Mouse (Mus musculus): Measurements from ENCODE around the gene Rgs9. TPM values are rescaled to one million over a fixed set of nuclear protein-coding genes. Genes with fewer than 3 reads are reported as not detected.

Rgs9 gene
- polyA plus RNA-seq, 1 experiment from 2014 or later = 0.07 TPM

DNA sequence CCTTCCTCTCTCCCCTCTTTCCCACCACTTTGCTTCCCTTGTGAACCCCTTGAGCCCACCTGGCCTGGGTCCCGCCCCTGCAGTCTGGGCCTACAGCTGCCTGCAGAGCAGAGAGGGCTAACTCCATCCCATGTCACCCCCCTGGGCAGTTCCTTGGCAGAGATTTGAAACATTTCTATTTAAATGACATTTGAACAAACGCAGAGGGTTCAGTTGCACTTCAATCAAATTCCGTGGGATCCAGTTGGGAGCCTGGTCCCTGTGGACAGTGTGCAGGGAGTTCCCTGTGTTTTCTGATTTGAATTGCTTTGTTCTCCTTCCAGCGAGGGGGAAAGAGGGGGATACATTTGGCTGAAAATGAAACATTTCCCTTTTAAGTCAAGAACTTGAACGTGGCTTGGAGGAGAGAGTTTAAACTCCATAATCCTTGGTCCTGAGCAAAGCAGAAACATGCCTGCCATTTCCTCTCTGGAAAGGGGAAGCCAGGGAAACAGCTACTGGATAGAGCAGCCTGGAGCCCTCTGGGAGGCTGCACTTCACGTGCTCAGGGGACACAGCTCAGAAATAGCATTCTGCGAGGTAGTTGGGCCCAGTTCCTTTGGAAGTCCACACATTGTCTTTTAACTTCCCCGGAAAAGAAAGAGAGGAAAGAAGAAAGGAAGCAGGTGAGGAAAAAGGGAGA is 98.2 kb downstream of the Rgs9 start:
- Histone ChIP-seq H3K27ac (no peak overlapping the region), H3K9ac (no peak overlapping the region), H3K36me3 (no peaks in the 10 kb centered on the region), H3K4me1 (replicated peaks) (no peaks in the 10 kb centered on the region), H3K4me2 (no peak overlapping the region), H3K4me3 (replicated peaks) (no peak overlapping the region), H3K9me3 (replicated peaks) (no peaks in the 10 kb centered on the region), H3K27me3 (no peaks in the 10 kb centered on the region)
- DNase-seq (no peak), ATAC-seq (ENCODE audit: low read depth) (no peak)
- 35% methylated on average over 8 of the region's 8 CpGs for WGBS (ENCODE audit: insufficient replicate concordance)

DNA sequence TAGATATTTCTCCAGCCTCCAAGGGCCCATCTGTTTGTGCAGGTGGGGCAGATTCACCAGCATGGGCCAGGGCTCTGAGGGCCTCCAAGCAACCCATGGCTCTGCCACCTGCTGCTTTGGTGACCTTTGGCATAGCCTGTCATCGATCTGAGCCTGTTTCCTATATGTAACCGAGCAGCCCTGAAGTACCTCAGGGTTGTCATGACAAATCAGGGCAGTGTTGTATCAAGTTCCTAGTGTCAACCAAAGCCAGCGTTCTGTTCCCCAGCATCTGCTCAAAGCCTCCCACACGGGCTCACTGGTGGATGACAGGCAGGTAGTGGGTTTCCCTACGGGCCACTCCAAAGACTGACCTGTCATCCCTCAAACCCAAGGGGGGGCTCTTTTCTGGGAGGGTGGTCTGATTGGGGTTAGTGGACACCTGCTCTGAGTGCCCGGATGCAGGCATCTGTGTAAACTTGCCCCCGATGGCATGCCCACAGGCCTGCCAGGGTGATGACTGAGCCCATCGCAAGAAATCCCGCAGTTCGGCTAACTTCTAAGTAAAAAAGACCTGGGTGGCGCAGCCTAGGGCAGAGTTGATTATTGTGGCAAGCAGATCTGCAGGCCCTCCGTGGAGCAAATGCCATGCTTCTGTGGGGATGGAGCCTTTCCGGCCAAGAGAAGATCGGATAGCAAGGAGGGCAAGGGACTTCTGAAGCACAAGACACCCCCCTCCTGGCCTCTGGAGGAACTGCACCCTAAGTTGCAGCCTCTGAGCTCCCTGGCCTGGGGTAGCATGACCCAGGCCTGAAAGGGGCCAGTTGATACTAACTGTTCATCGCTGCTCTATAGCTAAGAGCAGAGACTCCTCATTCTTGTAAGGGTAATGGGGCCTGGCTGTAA is 105.0 kb downstream of the Rgs9 start:
- Histone ChIP-seq H3K9ac (no peak overlapping the region), H3K36me3 (no peaks in the 10 kb centered on the region), H3K4me3 (replicated peaks) (no peak overlapping the region), H3K4me1 (replicated peaks) (no peaks in the 10 kb centered on the region), H3K4me2 (no peak overlapping the region), H3K27me3 (no peaks in the 10 kb centered on the region), H3K9me3 (replicated peaks) (no peaks in the 10 kb centered on the region), H3K27ac (no peak overlapping the region)
- 47% methylated on average over 15 of the region's 15 CpGs for WGBS (ENCODE audit: insufficient replicate concordance)
- DNase-seq = peak; percentile 17
- no peak for ATAC-seq (ENCODE audit: low read depth)

DNA sequence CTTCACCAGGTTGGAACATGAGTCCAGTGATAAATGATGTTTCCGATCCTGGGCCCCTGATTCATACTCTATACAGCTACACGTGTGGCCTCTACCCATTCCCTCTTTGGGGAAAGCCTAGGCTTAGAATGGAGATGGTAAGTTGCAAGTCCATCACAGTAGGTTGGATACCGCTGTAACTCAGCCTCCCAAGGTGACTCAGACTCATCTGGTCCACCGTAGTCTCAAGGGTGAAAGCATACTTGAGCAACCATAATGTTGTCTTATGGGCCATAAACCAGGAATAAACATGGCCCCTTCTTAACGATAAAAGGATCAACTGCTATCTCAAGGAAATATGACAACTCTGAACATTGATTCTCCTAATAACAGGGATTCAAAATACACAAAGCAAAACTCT is 109.7 kb downstream of the Rgs9 start:
- H3K27ac ChIP-seq = no peak overlapping the region
- no peaks in the 10 kb centered on the region for H3K4me1 ChIP-seq (replicated peaks)
- no peaks in the 10 kb centered on the region for H3K27me3 ChIP-seq
- DNase-seq (no peak), ATAC-seq (ENCODE audit: low read depth) (no peak)
- no peaks in the 10 kb centered on the region for H3K9me3 ChIP-seq (replicated peaks)
- WGBS (ENCODE audit: insufficient replicate concordance) = 65% methylated on average over 5 of the region's 5 CpGs
- H3K36me3 ChIP-seq = no peaks in the 10 kb centered on the region
- H3K4me2 ChIP-seq = no peak overlapping the region
- H3K9ac ChIP-seq = no peak overlapping the region
- H3K4me3 ChIP-seq (replicated peaks) = no peak overlapping the region

DNA sequence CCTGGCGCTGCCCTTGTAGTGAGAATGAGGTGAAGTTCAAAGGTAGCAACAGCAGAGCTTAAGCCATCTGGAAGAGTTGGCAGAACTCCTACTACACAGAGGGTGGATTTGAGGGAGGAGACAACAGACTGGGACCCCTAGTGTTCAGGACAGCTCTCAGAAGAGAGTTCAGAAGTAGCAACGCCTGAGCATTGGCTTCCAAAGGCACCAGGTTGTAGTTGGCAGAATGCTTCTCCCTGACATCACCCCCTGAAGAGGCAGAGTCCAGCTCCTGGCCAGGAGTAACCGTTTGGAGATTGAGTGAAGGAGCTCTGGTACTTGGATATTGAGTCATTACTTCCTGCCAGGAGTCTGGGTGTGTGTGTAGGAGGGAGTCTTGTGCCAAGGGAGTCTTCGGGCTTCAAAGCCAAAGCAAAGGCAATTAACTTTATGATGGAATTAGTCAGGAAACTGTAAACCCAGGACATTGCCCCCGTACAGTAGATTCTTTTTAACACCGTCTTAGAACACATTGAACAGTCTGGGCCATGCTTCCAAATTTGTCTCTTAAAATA is 110.2 kb downstream of the Rgs9 start:
- no peak overlapping the region for H3K4me3 ChIP-seq (replicated peaks)
- H3K4me2 ChIP-seq = no peak overlapping the region
- H3K9me3 ChIP-seq (replicated peaks) = no peaks in the 10 kb centered on the region
- H3K27ac ChIP-seq = no peak overlapping the region
- no peaks in the 10 kb centered on the region for H3K4me1 ChIP-seq (replicated peaks)
- no peak overlapping the region for H3K9ac ChIP-seq
- no peak for DNase-seq
- H3K36me3 ChIP-seq = no peaks in the 10 kb centered on the region
- no peak for ATAC-seq (ENCODE audit: low read depth)
- WGBS (ENCODE audit: insufficient replicate concordance) = 54% methylated on average over 6 of the region's 6 CpGs
- H3K27me3 ChIP-seq = no peaks in the 10 kb centered on the region

DNA sequence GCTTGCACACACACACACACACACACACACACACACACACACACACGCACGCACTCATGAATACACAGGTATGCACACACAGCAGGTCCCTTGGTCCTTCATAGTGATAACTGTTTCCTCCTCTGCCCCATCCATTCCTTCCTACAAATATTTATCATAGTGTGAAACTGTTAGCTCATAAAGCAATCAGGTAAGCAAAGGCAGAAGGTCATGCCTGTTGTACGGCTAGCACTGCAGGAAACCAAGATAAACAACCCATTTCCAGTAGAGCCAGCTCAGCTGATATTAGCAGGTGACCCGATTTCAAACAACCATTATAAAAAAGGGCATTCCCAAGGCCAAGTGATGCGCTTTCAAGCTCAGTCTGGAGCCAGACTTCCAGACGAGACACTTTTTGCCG is 116.8 kb downstream of the Rgs9 start:
- Histone ChIP-seq H3K4me3 (replicated peaks) (no peak overlapping the region), H3K9me3 (replicated peaks) (no peaks in the 10 kb centered on the region), H3K36me3 (no peaks in the 10 kb centered on the region), H3K9ac (no peak overlapping the region), H3K27ac (no peak overlapping the region), H3K4me2 (no peak overlapping the region), H3K27me3 (no peaks in the 10 kb centered on the region), H3K4me1 (replicated peaks) (no peaks in the 10 kb centered on the region)
- DNase-seq (no peak), ATAC-seq (ENCODE audit: low read depth) (no peak)
- 61% methylated on average over 7 of the region's 7 CpGs for WGBS (ENCODE audit: insufficient replicate concordance)

DNA sequence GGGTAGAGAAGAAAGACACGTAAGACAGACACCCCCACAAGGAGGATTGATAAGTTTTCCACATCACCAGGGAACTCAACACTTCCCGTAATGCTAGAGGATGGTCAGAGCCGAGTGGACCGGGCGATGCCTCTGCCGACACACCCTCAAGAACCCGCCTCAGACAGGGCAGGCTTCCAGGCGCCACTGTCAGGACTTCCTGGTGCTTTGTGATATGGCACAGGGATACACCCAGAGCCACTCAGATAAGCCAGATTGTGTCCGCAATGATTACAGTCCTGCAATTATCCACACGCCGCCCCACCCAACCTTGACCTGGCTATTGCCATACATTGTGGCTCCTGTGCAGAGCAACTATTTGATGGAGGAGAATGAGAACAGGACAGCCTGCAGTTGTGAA is 117.6 kb downstream of the Rgs9 start:
- Histone ChIP-seq H3K27me3 (no peaks in the 10 kb centered on the region), H3K4me1 (replicated peaks) (no peaks in the 10 kb centered on the region), H3K27ac (no peak overlapping the region), H3K4me3 (replicated peaks) (no peak overlapping the region), H3K4me2 (no peak overlapping the region), H3K36me3 (no peaks in the 10 kb centered on the region), H3K9ac (no peak overlapping the region), H3K9me3 (replicated peaks) (no peaks in the 10 kb centered on the region)
- 62% methylated on average over 11 of the region's 11 CpGs for WGBS (ENCODE audit: insufficient replicate concordance)
- no peak for DNase-seq
- no peak for ATAC-seq (ENCODE audit: low read depth)

DNA sequence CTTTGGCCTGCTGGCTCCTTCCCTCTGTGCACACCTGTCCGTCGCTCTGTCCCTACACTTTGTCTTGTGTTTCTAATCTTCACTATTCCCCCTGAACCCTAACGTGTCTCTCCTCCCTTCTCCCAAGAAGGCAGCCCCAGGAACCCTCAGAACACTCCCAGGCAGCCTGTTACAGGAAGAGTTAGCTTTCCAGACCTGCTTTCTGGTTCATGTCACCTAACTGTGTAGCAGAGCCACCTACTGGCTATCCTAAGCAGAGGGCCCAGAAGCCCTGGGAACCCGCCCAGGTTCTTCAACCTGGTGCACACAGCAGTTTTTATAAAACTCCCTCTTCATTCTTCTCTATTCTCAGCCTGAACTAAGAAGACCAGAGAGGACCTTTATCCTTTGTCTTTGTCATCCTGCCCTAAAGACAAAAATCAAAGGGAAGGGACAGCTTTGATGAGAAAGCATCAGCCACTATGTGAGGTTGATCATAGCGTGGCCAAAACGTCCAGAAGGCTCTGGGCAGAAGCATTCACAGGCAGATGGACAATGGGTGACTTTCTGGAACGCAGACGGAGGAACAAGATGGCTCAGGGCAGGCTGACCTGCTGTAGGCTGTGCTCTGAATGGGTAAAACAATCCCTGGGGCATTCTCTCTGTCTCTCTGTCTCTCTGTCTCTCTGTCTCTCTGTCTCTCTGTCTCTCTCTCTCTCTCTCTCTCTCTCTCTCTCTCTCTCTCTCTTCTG is 119.0 kb downstream of the Rgs9 start:
- WGBS (ENCODE audit: insufficient replicate concordance) = 49% methylated on average over 8 of the region's 8 CpGs
- ATAC-seq (ENCODE audit: low read depth) = no peak
- DNase-seq = no peak

DNA sequence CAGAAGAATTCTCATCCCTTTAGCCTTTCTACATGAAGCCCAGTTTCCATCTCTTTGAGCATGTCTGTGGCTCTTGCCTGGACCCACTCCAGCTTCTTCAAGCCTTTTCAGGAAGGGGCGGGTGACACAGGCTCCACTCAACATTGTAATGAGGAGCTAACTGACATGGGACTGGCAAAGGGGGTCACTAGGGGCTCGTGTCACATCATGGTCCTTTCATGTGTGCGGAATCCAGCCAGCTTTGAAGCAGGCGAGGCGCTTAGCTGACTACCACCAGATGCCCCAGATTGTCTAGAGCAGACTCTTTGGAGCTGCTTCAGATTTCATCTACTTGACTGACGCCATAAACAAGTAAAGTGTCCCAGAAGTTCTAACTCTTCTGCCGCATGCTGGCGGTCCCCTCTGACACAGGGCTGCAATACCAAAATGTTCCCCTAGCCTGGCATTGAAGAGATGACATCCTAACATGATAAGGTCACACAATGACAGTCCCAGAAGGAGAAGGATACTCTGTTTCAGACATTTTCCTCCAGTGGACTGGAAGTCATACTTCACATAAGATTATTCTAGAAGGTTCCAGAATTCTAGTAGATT is 122.5 kb downstream of the Rgs9 start:
- no peak for DNase-seq

More for the DNA sequence above, 119.0 kb downstream of the Rgs9 start:
- no peak overlapping the region for H3K27ac ChIP-seq
- H3K9ac ChIP-seq = no peak overlapping the region
- H3K9me3 ChIP-seq (replicated peaks) = no peaks in the 10 kb centered on the region
- no peak overlapping the region for H3K4me2 ChIP-seq
- no peak overlapping the region for H3K4me3 ChIP-seq (replicated peaks)
- no peaks in the 10 kb centered on the region for H3K4me1 ChIP-seq (replicated peaks)
- no peaks in the 10 kb centered on the region for H3K27me3 ChIP-seq
- H3K36me3 ChIP-seq = no peaks in the 10 kb centered on the region

More for the DNA sequence above, 122.5 kb downstream of the Rgs9 start:
- no peak for ATAC-seq (ENCODE audit: low read depth)
- no peak overlapping the region for H3K4me3 ChIP-seq (replicated peaks)
- H3K9ac ChIP-seq = no peak overlapping the region
- 68% methylated on average over 8 of the region's 8 CpGs for WGBS (ENCODE audit: insufficient replicate concordance)
- peaks cover 17% of the 10 kb centered on the region for H3K9me3 ChIP-seq (replicated peaks)
- no peaks in the 10 kb centered on the region for H3K27me3 ChIP-seq
- H3K4me1 ChIP-seq (replicated peaks) = no peaks in the 10 kb centered on the region
- no peak overlapping the region for H3K27ac ChIP-seq
- H3K36me3 ChIP-seq = no peaks in the 10 kb centered on the region
- no peak overlapping the region for H3K4me2 ChIP-seq

Other genes with a start within 250 kb of the Rgs9 start
- gene E030025P04Rik, start 153.8 kb downstream of the Rgs9 start, polyA plus RNA-seq (2015; fragmentation: Nextera tagmentation; extraction: Ambion mirVana) = not detected in 2 replicates
- 14.3 and 15.9 TPM in 2 replicates for gene Gna13, start 64.7 kb upstream of the Rgs9 start, polyA plus RNA-seq (2015; fragmentation: Nextera tagmentation; extraction: Ambion mirVana)
- gene 9930022D16Rik, start 115.8 kb upstream of the Rgs9 start, polyA plus RNA-seq (2015; fragmentation: Nextera tagmentation; extraction: Ambion mirVana) = not detected in 2 replicates
- gene Amz2, start 127.8 kb upstream of the Rgs9 start, polyA plus RNA-seq (2015; fragmentation: Nextera tagmentation; extraction: Ambion mirVana) = 14.6 and 18.4 TPM in 2 replicates
- 2.8 and 3.2 TPM in 2 replicates for gene Arsg, start 175.2 kb upstream of the Rgs9 start, polyA plus RNA-seq (2015; fragmentation: Nextera tagmentation; extraction: Ambion mirVana)
- gene Slc16a6, start 175.5 kb upstream of the Rgs9 start, polyA plus RNA-seq (2015; fragmentation: Nextera tagmentation; extraction: Ambion mirVana) = 47.0 and 51.9 TPM in 2 replicates